7 mouse cellular contexts compared by ENCODE assay signal in genomic region chr2:3657811-3658730, GRCm38 (mm10).
DNase-seq lines count a peak whose midpoint lies in the region; ATAC-seq lines count a peak whose summit lies in the region.

No protein-coding gene starts in this region.

- ATAC-seq in monocyte, adult 5-6 weeks (replicated peaks; ENCODE audit: insufficient number of reproducible peaks, low FRiP score, low TSS enrichment, poor library complexity, severe bottlenecking), result peak; percentile 94

- DNase-seq in right cerebral cortex, postnatal 14 days, result peak; percentile 21
- DNase-seq in right cerebral cortex, postnatal 4 days, result no peak
- DNase-seq in brain, adult 2 months (ENCODE audit: low read depth, low spot score), result peak; percentile 72
- DNase-seq in kidney, postnatal 14 days, result peak; percentile 4
- no peak for DNase-seq in embryo, embryonic 10 days (ENCODE audit: low spot score)
- no peak for DNase-seq in embryo, embryonic 10.5 days (ENCODE audit: low spot score)

Comparison
In these comparisons a context has a peak if more than half of its experiments do, and no peak if none do; other contexts are left out.
1. DNase-seq: peak in right cerebral cortex, postnatal 14 days (single experiment), brain, adult 2 months (single experiment) and kidney, postnatal 14 days (single experiment); none in right cerebral cortex, postnatal 4 days (single experiment), embryo, embryonic 10 days (single experiment) and embryo, embryonic 10.5 days (single experiment).